Mouse (Mus musculus): Measurements from ENCODE around the gene Gm44965.

Gene Gm44965

DNA sequence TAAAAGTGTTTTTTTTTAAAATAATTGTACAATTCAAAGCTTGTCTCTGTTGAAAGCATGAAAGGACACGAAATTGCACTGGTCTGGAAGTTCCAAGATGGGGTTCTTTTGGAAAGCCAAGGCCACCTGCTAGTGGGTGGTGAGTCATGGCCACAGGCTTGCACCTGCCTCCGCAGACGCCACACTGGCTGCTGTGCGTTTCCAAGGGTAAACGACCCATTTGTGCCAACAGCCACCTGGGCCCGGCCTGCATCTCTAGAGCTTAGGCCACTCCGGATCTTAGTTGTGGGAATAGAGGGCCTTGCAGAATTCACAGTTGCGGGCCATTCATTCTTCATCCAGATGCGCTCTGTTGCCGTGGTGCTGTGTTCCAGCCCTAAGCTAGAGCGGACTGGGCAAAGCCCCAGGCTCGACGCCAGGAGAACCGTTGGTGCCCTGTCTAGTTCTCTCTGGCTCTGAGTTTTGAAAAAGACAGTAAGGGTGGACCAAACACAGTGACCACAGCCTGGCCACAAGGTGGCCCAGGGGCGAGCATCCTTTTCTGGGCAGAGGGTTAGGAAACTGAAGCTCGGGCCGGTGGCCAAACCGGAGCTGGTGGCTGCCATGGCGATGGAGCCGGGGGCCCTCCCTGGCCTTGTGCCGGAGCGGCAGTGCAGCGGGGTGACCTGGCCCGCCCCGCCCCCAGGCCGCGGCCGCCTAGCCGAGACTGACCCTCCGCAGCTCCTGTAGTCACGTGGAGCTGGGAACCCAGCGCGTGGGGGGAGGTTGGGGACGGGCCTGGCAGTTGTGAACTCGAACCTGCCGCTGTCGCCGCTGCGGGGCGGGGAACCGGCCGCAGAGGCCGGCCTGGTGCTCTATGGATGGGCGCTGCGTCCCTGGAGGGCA, at the start of gene Gm44965, which contains the start of gene Repin1:
Gm44965 (plus strand) TSS at position 784 of the 885 bp plus-strand sequence.
Repin1 (plus strand) TSS at position 726 of the 885 bp plus-strand sequence.
- DNase-seq (ENCODE audit: low spot score) = peak; percentile 90

GRCm38 (mm10) chr6:48545251-48545650, 48.5 kb upstream of the Gm44965 start:
- DNase-seq (ENCODE audit: low spot score) = no peak

- DNase-seq (ENCODE audit: low spot score) = no peak
Measured at GRCm38 (mm10) chr6:48546271-48546670, 47.5 kb upstream of the Gm44965 start.

GRCm38 (mm10) chr6:48546858-48547257, 46.9 kb upstream of the Gm44965 start:
- no peak for DNase-seq (ENCODE audit: low spot score)

DNA sequence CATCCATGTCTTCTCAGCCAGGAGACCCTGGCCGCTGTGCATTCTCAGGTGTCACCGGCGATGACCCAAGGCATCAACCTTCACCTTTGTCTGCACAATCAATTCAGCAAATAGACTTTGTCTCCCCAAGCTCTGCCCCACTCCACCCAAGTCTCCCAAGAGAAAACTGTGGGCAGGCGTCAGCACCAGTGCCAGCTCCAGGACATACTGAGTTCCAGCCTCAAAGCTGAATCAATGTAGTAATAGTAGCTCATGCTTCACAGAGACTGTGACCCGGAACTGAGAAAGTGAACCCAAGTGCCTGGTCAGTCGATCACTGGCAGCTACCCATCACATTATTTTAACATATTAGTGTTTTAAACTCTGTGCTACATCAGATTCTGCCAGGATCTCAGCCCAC, 45.4 kb upstream of the Gm44965 start:
- no peak for DNase-seq (ENCODE audit: low spot score)

GRCm38 (mm10) chr6:48552918-48553317, 40.8 kb upstream of the Gm44965 start:
- peak; percentile 71 for DNase-seq (ENCODE audit: low spot score)

GRCm38 (mm10) chr6:48553819-48554218, 39.9 kb upstream of the Gm44965 start:
- no peak for DNase-seq (ENCODE audit: low spot score)

DNA sequence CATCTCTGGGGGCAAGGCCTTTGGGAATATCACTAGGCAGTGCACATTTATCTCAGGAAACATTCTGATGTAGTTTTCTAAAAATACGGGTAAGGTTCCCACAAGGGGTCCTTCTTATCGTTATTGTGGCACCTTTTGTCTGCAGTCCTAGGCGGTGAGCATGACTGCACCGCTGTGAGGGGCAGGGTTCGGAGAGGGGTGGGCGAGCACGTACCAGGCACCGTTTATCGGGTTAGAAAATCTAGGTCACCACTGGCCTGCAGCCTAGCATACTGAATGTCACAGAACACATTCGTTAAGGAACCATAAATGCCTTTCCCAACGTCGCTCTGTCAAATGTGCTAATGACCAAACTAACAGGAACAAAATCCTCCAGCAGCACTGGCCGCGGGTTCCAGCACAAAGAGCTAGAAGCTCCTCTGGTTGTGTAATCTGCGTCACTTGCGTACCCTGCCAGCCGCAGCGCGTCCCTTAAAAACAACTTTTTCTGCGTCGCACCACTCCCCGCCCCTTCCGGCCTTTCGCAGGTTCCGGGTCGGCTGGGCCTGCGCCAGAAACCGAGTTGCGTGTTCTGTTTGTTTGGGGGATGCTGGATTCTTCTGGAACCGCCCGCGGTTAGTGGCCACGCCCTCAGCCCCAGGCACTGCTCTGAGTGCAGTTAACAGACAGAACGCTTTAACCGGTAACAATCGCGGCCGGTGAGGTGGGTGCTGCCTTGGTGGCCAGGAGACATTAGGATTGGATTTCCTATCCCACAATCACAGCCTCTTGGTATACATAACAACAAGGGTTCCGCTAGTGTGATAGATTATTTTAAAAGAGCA, 39.2 kb upstream of the Gm44965 start, which contains the start of gene Lrrc61:
Lrrc61 (plus strand) TSS at position 517 of the 824 bp plus-strand sequence.
- DNase-seq (ENCODE audit: low spot score) = peak; percentile 88

DNA sequence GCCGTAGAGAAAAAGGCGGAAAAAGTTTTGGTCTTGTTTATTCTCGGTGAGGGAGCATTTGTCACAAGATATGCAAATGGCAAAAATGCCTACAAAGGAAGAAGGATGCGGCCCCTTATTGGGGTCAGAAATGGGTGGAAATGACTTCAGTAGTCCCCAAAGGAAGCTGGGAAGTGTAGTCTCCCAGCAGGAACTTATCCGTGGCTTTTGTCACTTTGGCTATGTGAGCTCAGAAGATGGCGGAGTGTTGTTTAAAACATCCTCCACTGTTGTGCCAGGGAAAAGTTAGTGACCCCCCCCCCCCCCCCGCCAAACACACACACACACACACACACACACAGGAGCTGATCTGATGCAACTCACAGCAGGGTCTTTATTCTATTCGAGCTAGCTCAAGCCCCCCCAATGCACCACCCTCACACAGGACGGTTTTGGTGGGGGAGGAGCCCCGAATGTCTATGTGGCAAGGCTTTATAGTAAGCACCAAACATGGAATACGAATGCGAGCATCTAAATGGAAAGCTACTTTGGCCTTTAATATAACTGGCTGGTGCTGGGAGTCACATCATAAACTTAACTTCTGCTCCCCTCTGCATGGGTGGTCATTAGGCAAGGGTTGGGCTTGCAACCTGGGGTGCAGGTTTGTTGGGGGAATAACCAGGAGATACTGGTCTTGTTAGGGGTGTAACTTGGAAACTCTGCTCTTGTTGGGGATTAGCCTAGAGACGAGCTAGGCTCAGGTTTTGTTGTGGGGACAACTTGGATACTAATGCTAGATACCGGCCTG, 38.4 kb upstream of the Gm44965 start:
- peak; percentile 58 for DNase-seq (ENCODE audit: low spot score)

DNA sequence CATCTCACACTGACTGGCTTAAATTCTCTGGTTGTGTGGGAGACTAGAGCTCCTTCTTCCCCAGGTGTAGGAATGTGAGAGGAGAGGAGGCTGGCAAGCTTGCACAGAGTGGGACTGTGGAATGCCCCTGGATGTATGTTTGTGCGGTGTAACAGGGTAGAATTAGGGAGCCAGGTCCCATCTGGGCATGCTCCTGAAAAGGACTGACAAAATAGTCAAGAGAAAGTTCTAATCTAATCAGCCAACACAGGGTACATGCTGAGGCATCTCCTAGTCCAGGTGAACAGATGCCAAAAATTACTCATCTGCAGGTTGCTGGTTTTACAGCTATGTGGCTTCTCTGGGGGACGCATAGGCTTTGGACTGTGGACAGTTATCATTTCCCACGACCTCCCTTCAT, 37.8 kb upstream of the Gm44965 start:
- no peak for DNase-seq (ENCODE audit: low spot score)

DNA sequence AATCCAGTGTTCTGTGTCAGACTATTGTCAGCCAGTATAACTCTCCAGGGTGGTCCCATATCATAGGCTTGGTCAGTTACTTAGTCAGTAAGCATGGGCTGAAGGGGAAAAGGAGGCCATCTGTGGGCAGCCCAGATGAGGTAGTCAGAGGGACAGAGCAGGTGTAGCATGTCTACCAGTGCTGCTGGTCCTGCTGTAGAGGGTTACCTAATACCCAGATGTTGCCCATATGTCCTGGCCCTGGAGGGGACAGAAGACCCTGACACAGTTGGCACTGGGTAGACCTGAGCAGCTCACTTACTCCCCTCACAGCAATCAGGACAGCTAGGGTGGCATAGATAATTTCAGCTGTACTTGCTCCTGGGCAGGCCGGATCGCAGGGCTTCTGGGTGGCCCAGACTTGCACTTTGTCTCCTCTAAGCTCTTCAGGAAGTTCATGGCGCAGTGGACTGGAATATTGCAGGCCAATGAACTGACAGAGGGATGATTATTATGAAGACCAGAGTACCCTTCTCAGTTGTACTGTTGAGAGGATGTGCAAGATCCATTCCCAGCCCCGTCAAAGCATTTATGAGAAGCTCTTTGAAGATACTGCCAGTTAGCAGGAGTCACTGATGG, 27.9 kb upstream of the Gm44965 start:
- no peak for DNase-seq (ENCODE audit: low spot score)

DNA sequence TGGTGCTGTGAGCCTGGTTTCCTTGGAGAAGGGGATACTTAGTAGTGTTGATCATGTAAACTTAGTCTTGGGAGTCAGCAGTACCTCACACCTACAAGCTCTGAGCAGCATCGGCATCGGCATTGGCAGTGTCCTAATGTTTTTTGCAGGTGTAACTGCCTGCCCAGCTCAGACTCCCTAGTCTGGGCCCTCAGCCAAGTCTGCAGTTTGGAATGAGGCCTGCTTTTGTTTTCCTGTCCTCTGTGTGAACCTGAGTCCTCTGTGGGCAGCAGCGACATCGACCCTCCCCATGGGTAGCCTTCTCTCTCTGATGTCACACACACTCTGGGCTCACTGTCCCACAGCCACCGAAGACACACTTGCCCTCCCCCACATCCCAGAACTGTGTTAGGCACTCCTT, 27.4 kb upstream of the Gm44965 start:
- peak; percentile 36 for DNase-seq (ENCODE audit: low spot score)

- peak; percentile 44 for DNase-seq (ENCODE audit: low spot score)
Measured at GRCm38 (mm10) chr6:48568036-48568984, 25.4 kb upstream of the Gm44965 start.

- no peak for DNase-seq (ENCODE audit: low spot score)
Measured at GRCm38 (mm10) chr6:48569065-48569807, 24.5 kb upstream of the Gm44965 start.

DNA sequence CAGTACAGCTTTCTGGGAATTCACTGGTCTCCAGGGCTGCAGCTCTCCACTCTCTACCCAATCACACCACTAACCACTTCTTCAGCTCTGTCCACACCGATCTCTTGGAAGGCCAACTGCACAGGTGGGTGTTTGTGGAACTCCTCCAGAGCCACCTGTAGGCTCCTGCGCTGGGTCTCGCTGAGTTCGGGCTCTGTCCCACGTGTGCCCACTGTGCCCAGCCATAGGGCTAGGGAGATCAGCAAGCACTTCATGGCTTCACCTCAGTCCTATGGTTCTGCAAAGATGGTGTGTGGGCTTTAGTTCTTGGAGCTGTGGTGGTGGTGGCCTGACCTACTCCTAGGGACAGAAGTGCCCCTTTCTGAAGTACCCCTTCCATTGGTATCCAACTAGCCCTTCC, 21.7 kb upstream of the Gm44965 start:
- no peak for DNase-seq (ENCODE audit: low spot score)

- peak; percentile 49 for DNase-seq (ENCODE audit: low spot score)
Measured at GRCm38 (mm10) chr6:48572572-48573061, 21.1 kb upstream of the Gm44965 start, which contains the start of gene Rarres2. Gene Rarres2, minus strand, starts transcription at chr6:48572789.

GRCm38 (mm10) chr6:48573280-48573679, 20.5 kb upstream of the Gm44965 start:
- DNase-seq (ENCODE audit: low spot score) = no peak

GRCm38 (mm10) chr6:48573981-48574380, 19.8 kb upstream of the Gm44965 start:
- DNase-seq (ENCODE audit: low spot score) = no peak

DNA sequence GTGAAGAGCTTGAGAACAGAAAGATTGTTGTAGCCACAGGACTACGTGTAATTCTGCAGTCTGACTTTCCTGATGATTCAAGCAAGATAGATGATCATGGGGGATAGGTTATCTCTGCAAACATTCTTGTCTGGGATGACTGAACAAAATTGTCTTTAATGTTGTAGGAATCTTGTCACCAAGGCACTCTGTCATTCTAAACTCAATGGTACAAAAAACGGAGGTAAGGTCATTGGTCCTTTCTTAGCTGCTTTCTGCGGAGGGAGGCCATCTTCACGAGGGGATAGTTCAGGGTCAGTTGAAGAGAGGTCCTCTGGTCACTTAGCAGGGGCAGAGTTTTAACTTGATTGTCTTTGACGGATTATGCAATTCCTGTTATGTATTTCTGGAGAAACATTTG, 15.0 kb upstream of the Gm44965 start:
- DNase-seq (ENCODE audit: low spot score) = no peak

Measured in testis, postnatal 14 days (tissue).